Mouse (Mus musculus) ES-Bruce4 (cell line): Measurements from ENCODE around the gene Kmt2d. TPM values are rescaled to one million over a fixed set of nuclear protein-coding genes. Genes with fewer than 3 reads are reported as not detected.

ENCODE experiments used
- H3K27ac ChIP-seq: 2 replicates; pipeline ENCODE4 v1.5.1; 2012; ENCODE audit warnings: low read length, inconsistent platforms; ENCODE audit not compliant: insufficient read depth
- H3K27me3 ChIP-seq: 2 replicates; pipeline ENCODE4 v1.6.1; 2012; ENCODE audit warnings: mild to moderate bottlenecking, low read length, inconsistent platforms; ENCODE audit not compliant: control insufficient read depth, poor library complexity, insufficient read depth, severe bottlenecking
- H3K36me3 ChIP-seq: 2 replicates; pipeline ENCODE4 v1.6.1; 2012; ENCODE audit warnings: inconsistent platforms, mild to moderate bottlenecking, low read length, moderate library complexity; ENCODE audit not compliant: control insufficient read depth, poor library complexity, insufficient read depth, severe bottlenecking
- H3K4me1 ChIP-seq: one replicate; pipeline ENCODE4 v1.8.1; 2011; ENCODE audit warnings: low read length; ENCODE audit not compliant: control insufficient read depth, insufficient read depth
- H3K4me3 ChIP-seq: 2 replicates; pipeline ENCODE4 v1.5.1; 2011; ENCODE audit warnings: low read depth, mild to moderate bottlenecking, low read length
- H3K9ac ChIP-seq: 2 replicates; pipeline ENCODE4 v1.6.1; 2012; ENCODE audit warnings: low read depth, mild to moderate bottlenecking, inconsistent platforms; ENCODE audit not compliant: poor library complexity, severe bottlenecking
- H3K9me3 ChIP-seq: replicated peaks from 2 replicates; pipeline ENCODE4 v1.6.1; 2012; ENCODE audit warnings: mild to moderate bottlenecking, low read length, inconsistent platforms; ENCODE audit not compliant: control insufficient read depth, poor library complexity, insufficient read depth, severe bottlenecking
- CTCF ChIP-seq: IDR thresholded peaks from one replicate; pipeline ENCODE4 v1.8.1; 2011; ENCODE audit warnings: low read depth, low read length
- EP300 ChIP-seq: IDR thresholded peaks from 2 replicates; pipeline ENCODE4 v1.6.1; 2011; ENCODE audit warnings: low read depth, low read length; ENCODE audit not compliant: insufficient read depth
- POLR2A ChIP-seq: IDR thresholded peaks from one replicate; pipeline ENCODE4 v1.8.1; 2011; ENCODE audit warnings: low read length; ENCODE audit not compliant: insufficient read depth
- polyA plus RNA-seq: library from polyadenylated mRNA; stranded (reverse); fragments of >200 nt; gene quantifications from 2 replicates; pipeline ENCODE4 v1.2.4, GENCODE M21; 2011; ENCODE audit warnings: low read depth; ENCODE audit not compliant: missing spikeins, insufficient read depth, insufficient read length

Kmt2d gene
- polyA plus RNA-seq, 1 experiment = 51.9 TPM

DNA sequence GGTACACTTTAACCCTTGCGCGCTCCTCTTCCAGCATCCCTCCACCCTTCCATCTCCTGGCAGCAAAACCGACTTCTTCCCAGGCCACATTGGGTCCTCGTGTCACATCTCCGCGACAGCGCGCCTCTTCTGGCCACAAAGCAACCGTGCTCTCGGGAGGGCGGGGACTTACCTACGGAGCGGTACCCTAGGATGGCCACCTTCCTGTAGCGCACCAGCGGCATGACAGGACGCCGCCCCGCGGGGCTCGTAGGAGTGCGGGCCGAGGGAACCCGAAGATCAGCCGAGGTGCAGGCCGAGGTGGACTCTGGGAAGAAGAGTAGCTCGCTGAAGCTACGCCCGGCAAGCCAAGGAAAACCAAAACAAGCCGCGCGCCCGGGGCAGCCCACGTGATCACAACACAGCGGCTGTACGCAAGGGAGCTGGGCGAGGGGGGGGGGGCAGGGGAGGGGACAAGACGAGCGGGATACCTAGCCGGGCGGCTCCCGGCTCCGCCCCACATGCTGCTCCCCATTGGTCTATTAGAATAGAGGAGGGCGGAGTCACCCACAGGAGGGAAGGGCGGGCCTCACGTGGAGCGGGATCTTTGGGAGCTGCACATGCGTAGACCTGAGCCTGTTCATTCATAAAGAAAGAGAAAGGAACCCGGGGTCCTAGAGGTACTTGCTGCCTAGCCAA is 10.1 kb upstream of the Kmt2d start:
- Histone ChIP-seq H3K9me3 (no peaks in the 10 kb centered on the region), H3K27ac (peak overlapping the region; percentile 52), H3K4me1 (no peaks in the 10 kb centered on the region), H3K27me3 (no peaks in the 10 kb centered on the region), H3K4me3 (peak overlapping the region; percentile 61), H3K9ac (peak overlapping the region; percentile 65), H3K36me3 (peaks cover 11% of the 10 kb centered on the region; the same call in 1 of the 2 replicates)
- TF ChIP-seq CTCF = peak; percentile 12
- TF ChIP-seq POLR2A = no peak
- 0 out of 2 replicates have a peak, but pooled peaks have one; percentile 11 for TF ChIP-seq EP300

DNA sequence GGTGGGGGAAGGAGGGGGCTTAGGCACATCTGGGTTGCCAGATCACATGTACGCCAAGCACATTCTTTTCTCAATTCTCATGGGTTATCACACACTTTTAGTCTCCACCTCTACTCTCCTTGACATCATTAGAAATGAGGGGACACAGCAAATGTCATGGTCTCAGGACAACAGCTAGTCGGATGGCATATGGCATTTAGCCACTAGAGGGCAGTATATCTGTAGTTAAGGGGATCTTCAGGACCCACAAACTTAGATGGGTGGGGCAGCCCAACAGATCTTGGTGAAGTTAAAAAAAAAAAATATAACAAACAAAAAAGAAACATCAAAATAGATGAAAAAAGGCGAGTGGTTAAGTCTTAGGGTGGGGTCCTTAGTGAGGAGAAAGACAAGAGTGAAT is 6.3 kb upstream of the Kmt2d start:
- Histone ChIP-seq H3K9ac (no peak overlapping the region), H3K4me3 (no peak overlapping the region), H3K4me1 (no peaks in the 10 kb centered on the region), H3K9me3 (no peaks in the 10 kb centered on the region), H3K27ac (no peak overlapping the region), H3K27me3 (no peaks in the 10 kb centered on the region), H3K36me3 (peaks cover 11% of the 10 kb centered on the region; the same call in 1 of the 2 replicates)
- TF ChIP-seq CTCF (no peak), POLR2A (no peak), EP300 (no peak)

DNA sequence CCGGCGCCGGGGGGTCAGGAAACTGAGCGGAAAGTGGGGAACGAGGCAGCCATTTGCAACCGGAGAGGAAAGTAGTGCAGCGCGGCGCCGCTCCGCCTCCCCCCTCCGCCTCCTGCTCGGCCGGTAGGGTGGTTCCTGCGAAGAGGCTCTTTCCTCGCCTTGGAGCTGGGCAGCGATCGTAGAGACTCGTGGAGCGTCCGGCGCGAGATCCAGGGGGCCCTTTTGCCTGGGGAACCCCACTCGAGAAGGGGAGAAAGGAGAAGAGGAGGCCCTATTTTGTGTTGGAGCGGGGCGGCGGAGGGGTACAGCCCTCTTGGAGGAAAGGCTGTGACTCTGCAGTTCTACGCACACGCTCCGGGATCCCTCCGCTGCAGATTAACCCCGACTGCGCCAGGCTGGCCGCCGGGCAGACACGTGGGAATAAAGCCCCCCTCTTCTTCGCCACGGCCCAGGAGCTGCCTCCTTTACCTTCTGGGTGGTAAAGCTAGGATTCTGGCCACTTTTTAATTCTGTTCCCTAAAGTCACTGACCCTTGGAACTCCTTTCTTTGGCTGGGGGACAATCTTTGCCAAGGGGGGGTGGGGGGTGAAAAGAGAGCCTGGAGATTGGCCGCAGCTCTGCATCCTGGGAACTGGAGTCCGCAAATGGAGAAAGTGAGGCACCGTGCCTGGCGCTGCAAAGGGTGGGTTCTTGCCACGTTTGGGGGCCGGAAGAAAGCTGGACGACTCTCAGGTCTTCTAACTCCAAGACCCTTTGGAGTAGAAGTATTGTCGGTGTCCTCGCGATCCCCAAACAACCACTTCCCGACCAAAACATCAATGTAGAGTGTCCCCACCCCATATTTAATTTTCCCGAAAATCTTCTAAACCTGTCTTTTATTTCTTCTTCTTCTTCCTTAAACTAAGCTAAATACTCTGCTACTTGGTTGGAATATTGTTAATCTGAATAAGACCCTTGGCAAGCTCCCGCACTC is 1.2 kb upstream of the Kmt2d start:
- peak overlapping the region; percentile 96 for H3K9ac ChIP-seq
- TF ChIP-seq CTCF (no peak), EP300 (no peak), POLR2A (no peak)
- peaks cover 2% of the 10 kb centered on the region for H3K4me1 ChIP-seq
- 0 out of 2 replicates have a peak, but pooled peaks cover 1% of the 10 kb centered on the region for H3K36me3 ChIP-seq
- peak overlapping the region; percentile 12; the same call in 1 of the 2 replicates for H3K27ac ChIP-seq
- H3K27me3 ChIP-seq = no peaks in the 10 kb centered on the region
- no peaks in the 10 kb centered on the region for H3K9me3 ChIP-seq
- peak overlapping the region; percentile 91 for H3K4me3 ChIP-seq

DNA sequence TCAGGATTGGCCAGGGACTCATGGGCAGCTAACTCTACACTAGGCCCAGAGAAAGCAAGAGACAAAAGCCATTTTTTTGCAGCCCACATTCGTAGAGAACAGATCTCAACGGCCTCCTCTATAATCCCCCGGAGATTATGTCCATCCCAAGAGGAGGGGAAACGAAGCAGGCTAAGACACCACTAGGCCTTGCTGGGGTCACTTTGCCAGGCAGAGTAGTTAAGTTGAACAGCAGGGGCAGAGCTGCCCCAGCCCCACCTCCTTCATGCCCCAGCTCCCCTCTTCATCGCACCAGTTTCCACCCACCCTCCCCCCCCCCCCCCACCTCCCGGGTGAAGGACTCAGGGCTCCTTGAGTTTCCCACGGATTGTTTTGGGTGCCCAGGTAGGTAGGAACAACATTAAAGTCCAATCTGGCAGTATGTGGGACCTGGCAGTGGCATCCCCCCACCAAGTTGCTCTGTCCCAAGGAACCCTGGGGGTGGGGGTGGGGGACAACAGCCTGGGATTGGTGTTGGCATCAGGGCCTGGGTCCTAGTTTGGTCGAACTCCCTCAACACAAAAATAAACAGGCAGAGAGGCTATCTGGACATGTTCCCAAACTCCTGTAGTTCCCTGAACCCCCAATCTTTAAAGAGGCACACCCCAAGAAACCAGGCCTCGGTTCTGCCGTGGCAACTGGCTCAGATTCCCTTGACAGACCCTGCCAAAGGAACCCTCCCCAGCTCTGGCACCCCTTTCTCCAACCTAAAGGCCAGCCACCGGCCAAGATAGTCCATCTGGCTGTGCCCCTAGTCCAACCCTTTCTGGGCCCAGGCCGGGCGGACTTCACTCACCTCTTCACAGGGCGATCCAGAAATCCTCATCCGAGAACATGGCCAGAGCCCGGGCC is 580 bp downstream of the Kmt2d start:
- peaks cover 2% of the 10 kb centered on the region for H3K4me1 ChIP-seq
- no peak overlapping the region for H3K27ac ChIP-seq
- peak overlapping the region; percentile 91 for H3K4me3 ChIP-seq
- H3K9me3 ChIP-seq = no peaks in the 10 kb centered on the region
- H3K27me3 ChIP-seq = no peaks in the 10 kb centered on the region
- peak overlapping the region; percentile 96 for H3K9ac ChIP-seq
- TF ChIP-seq EP300 (no peak), CTCF (no peak), POLR2A (no peak)
- H3K36me3 ChIP-seq = peaks cover 11% of the 10 kb centered on the region

DNA sequence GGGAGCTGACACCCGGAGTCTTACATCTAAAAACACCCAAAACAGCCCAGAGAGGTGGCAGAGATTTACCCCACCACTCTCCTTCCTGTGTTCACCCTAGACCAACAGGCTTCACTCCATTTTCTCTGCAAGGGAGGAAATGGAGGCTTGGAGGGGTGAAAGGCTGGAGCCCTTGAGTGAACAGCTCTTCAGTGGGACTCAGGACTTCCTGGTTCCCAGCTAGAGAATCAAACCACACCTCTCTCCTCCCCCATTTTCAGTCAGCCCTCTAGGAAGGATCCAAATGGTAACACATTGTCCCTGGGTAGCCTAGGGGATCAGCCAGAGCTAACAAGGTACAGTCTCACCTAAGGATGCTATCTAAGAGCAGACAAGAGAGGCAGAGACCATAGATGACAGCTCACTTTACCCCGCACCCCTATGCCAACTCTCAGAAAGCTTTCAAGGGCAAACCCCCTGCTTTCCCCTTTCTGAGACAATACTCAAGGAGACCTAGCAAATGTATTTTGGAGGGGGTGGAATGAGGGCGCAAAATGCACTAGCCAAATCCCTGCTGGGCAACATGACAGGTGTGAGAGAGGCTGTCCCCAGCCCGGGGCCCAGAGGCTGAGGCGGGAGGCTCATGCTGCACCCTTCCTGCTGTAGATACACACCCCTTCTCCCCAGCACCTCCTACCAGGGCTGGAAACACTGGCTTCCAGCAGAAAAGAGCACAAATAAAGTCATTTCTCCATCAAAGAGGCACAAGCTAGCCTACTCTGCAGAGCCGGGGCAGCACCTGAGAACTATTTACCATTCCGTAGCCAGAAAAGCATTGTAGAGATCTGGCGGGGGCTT is 1.4 kb downstream of the Kmt2d start:
- Histone ChIP-seq H3K27ac (no peak overlapping the region), H3K27me3 (no peaks in the 10 kb centered on the region), H3K9ac (peak overlapping the region; percentile 96), H3K4me3 (peak overlapping the region; percentile 54), H3K36me3 (peaks cover 20% of the 10 kb centered on the region), H3K4me1 (peaks cover 2% of the 10 kb centered on the region), H3K9me3 (no peaks in the 10 kb centered on the region)
- TF ChIP-seq CTCF (no peak), EP300 (no peak), POLR2A (no peak)
